Mouse (Mus musculus) R1 (cell line): ENCODE data around the gene Khdrbs2.
A peak's percentile ranks its signal among the peaks of the same experiment; 100 is the strongest.
"Not testable (repeated sequence)": the region's sequence is repeated elsewhere in the genome, so short reads cannot be mapped to it uniquely, and the experiment has no call there.

Experiments used
- DNase-seq: peaks from one replicate; pipeline ENCODE4 v3.0.0-alpha.2; 2018; ENCODE audit warnings: low read depth, low spot score

Khdrbs2 gene

GRCm38 (mm10) chr1:32463103-32463516 is 290.6 kb downstream of the Khdrbs2 start:
- no peak for DNase-seq

- no peak for DNase-seq
Observed at GRCm38 (mm10) chr1:32471022-32471421, 298.5 kb downstream of the Khdrbs2 start.

- DNase-seq: no peak
Observed at GRCm38 (mm10) chr1:32471502-32472214, 299.1 kb downstream of the Khdrbs2 start.

GRCm38 (mm10) chr1:32487944-32488343 is 315.4 kb downstream of the Khdrbs2 start:
- no peak for DNase-seq

GRCm38 (mm10) chr1:32503381-32503780 is 330.9 kb downstream of the Khdrbs2 start:
- DNase-seq: no peak

- DNase-seq: not testable (repeated sequence)
Observed at GRCm38 (mm10) chr1:32547194-32547593, 374.7 kb downstream of the Khdrbs2 start, which contains the start of gene Gm5415. TSS of gene Gm5415 (minus strand) at chr1:32547294.

- DNase-seq: no peak
Observed at GRCm38 (mm10) chr1:32553459-32553858, 380.9 kb downstream of the Khdrbs2 start.

GRCm38 (mm10) chr1:32553925-32554324 is 381.4 kb downstream of the Khdrbs2 start:
- no peak for DNase-seq

- no peak for DNase-seq
Observed at GRCm38 (mm10) chr1:32568901-32569300, 396.4 kb downstream of the Khdrbs2 start.

- no peak for DNase-seq
Observed at GRCm38 (mm10) chr1:32626060-32626459, 453.5 kb downstream of the Khdrbs2 start.

GRCm38 (mm10) chr1:32632415-32633354 is 460.2 kb downstream of the Khdrbs2 start:
- no peak for DNase-seq

GRCm38 (mm10) chr1:32633404-32633803 is 460.9 kb downstream of the Khdrbs2 start:
- DNase-seq: no peak

- DNase-seq: no peak
Observed at GRCm38 (mm10) chr1:32639118-32639517, 466.6 kb downstream of the Khdrbs2 start.

- no peak for DNase-seq
Observed at GRCm38 (mm10) chr1:32649647-32650209, 477.2 kb downstream of the Khdrbs2 start.

- DNase-seq: no peak
Observed at GRCm38 (mm10) chr1:32693806-32694205, 521.3 kb downstream of the Khdrbs2 start.

- peak; percentile 22 for DNase-seq
Observed at GRCm38 (mm10) chr1:32700132-32700531, 527.6 kb downstream of the Khdrbs2 start.

GRCm38 (mm10) chr1:32701267-32701666 is 528.8 kb downstream of the Khdrbs2 start:
- no peak for DNase-seq
